Mouse (Mus musculus) monocyte, adult 5-6 weeks (primary cell): ENCODE measurements around the gene Gpr137. TPM values are rescaled to one million over a fixed set of nuclear protein-coding genes. Genes with fewer than 3 reads are reported as not detected.
A peak's percentile ranks its signal among the peaks of the same experiment; 100 is the strongest.

Source experiments
- ATAC-seq: fragments of 153-309, 156-312 bp; replicated peaks from 2 replicates; pipeline ENCODE4 v1.8.0; 2017; ENCODE audit warnings: mild to moderate bottlenecking; ENCODE audit not compliant: low TSS enrichment, insufficient number of reproducible peaks, severe bottlenecking, poor library complexity, low FRiP score
- total RNA-seq: library from RNA; stranded (forward); fragments of 200-1000, 200-491, 200-594 nt; gene quantifications from 3 replicates; pipeline ENCODE4 v1.2.3, GENCODE M21; 2017

Gpr137 gene
- total RNA-seq, 1 experiment from 2014 or later, result 14.2 TPM

GRCm38 (mm10) chr19:6925611-6926329 is 16.5 kb downstream of the Gpr137 start:
- ATAC-seq, result no peak

- ATAC-seq, result no peak
These were observed 17.0 kb downstream of the Gpr137 start, which contains the start of gene Catsperz for GRCm38 (mm10) chr19:6925307-6925573. Gene Catsperz, minus strand, starts transcription at chr19:6925380.

- no peak for ATAC-seq
These were observed 17.6 kb downstream of the Gpr137 start for GRCm38 (mm10) chr19:6924461-6925306.

GRCm38 (mm10) chr19:6922901-6923735 is 19.2 kb downstream of the Gpr137 start:
- no peak for ATAC-seq

- peak; percentile 89 for ATAC-seq
These were observed 20.4 kb downstream of the Gpr137 start, which contains the start of gene Esrra for GRCm38 (mm10) chr19:6921647-6922567. Gene Esrra, minus strand, starts transcription at chr19:6921813.

GRCm38 (mm10) chr19:6920741-6921636 is 21.3 kb downstream of the Gpr137 start:
- ATAC-seq, result 0 out of 2 replicates have a peak, but pooled peaks have one; percentile 6

GRCm38 (mm10) chr19:6919876-6920740 is 22.2 kb downstream of the Gpr137 start:
- ATAC-seq, result no peak

GRCm38 (mm10) chr19:6919431-6919830 is 22.8 kb downstream of the Gpr137 start:
- no peak for ATAC-seq

- ATAC-seq, result no peak
These were observed 24.0 kb downstream of the Gpr137 start for GRCm38 (mm10) chr19:6918321-6918720.

GRCm38 (mm10) chr19:6916496-6916895 is 25.8 kb downstream of the Gpr137 start:
- ATAC-seq, result no peak

- ATAC-seq, result no peak
These were observed 27.0 kb downstream of the Gpr137 start for GRCm38 (mm10) chr19:6915276-6915675.

GRCm38 (mm10) chr19:6914540-6914939 is 27.7 kb downstream of the Gpr137 start:
- no peak for ATAC-seq

GRCm38 (mm10) chr19:6913991-6914390 is 28.3 kb downstream of the Gpr137 start:
- no peak for ATAC-seq

- ATAC-seq, result no peak
These were observed 29.2 kb downstream of the Gpr137 start for GRCm38 (mm10) chr19:6913036-6913435.

- no peak for ATAC-seq
These were observed 29.9 kb downstream of the Gpr137 start for GRCm38 (mm10) chr19:6912205-6912970.
